Comparison of ENCODE assay signal across 16 mouse cellular contexts in the genomic region with DNA sequence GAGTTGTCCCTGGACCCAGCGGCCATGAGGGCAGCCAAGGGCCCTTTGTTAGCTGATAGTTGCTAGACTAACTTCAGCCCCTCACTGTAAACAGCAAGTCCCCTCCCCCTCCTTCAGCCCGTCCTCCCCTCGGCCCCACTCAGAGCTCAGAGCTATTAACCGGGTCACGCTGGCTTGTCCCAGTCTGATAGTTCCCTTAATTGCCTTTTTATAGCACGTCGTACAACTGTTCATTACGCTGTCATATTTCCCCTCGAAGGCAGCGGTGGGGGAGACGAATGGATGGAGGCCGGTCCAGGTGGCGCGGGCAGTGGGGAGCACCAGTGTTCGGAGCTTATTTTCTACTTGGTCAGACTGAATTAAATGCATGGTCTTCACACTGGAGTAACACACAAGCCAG. TPM values are rescaled to one million over a fixed set of nuclear protein-coding genes. Genes with fewer than 3 reads are reported as not detected.
DNase-seq lines count a peak whose midpoint lies in the region; ATAC-seq lines count a peak whose summit lies in the region.
"Had no signal": no experiment of that assay in that cellular context is flagged by ENCODE, and none has a peak within 500 bp of the region (broad histone marks: within the 10 kb centered on the region; RNA-seq: fewer than 3 reads in every experiment).

No protein-coding gene starts in this region.

- H3K36me3 ChIP-seq in midbrain, embryonic 12.5 days: no peaks in the 10 kb centered on the region
- H3K36me3 ChIP-seq: heart, embryonic 15.5 days had no signal

- peaks cover 42% of the 10 kb centered on the region for H3K27me3 ChIP-seq in midbrain, embryonic 12.5 days

- no peak overlapping the region for H3K4me3 ChIP-seq in midbrain, embryonic 12.5 days
- H3K4me3 ChIP-seq: heart, embryonic 15.5 days; myocyte had no signal

- 29% methylated on average over 15 of the region's 15 CpGs for WGBS in midbrain, embryonic 12.5 days

- no peak overlapping the region for H3K9ac ChIP-seq in midbrain, embryonic 12.5 days (replicated peaks)
- H3K9ac ChIP-seq: heart, embryonic 15.5 days; liver, embryonic 14.5 days had no signal

- H3K4me1 ChIP-seq in midbrain, embryonic 12.5 days: peaks cover 25% of the 10 kb centered on the region
- H3K4me1 ChIP-seq: heart, embryonic 15.5 days had no signal

- H3K4me2 ChIP-seq in midbrain, embryonic 12.5 days (replicated peaks): peak overlapping the region; percentile 15; the same call in 1 of the 2 replicates
- H3K4me2 ChIP-seq: heart, embryonic 15.5 days had no signal

- peak overlapping the region; percentile 52; the same call in 1 of the 2 replicates for H3K27ac ChIP-seq in midbrain, embryonic 12.5 days (replicated peaks)
- H3K27ac ChIP-seq: heart, embryonic 15.5 days; liver, embryonic 14.5 days; macrophage had no signal

- peak; percentile 41 for DNase-seq in embryo, embryonic 11 days
- no peak for DNase-seq in embryo, embryonic 10.5 days (ENCODE audit: low spot score)
- peak; percentile 80 for DNase-seq in retina, postnatal 1 day
- no peak for DNase-seq in retina, embryonic 14.5 days (ENCODE audit: low spot score)
- no peak for DNase-seq in layer of hippocampus, postnatal 10 days (ENCODE audit: low spot score in 2 of 2)
- DNase-seq in T-cell, adult 2 months (ENCODE audit: low spot score): no peak
- DNase-seq in layer of hippocampus, adult 18-20 months (ENCODE audit: low spot score in 2 of 2): no peak
- DNase-seq: adrenal gland, postnatal 10 days; gastrocnemius, postnatal 36 days; kidney, postnatal 36 days had no signal

- no peaks in the 10 kb centered on the region for H3K9me3 ChIP-seq in midbrain, embryonic 12.5 days
- H3K9me3 ChIP-seq: heart, embryonic 15.5 days had no signal

- ATAC-seq in midbrain, embryonic 12.5 days (ENCODE audit: low FRiP score, low read depth): 0 out of 2 replicates have a peak, but pooled peaks have one; percentile 25
- ATAC-seq: inflammation-experienced regulatory T-cells, adult 6 months had no signal

RNA-seq across cellular contexts. Expression of a gene that starts 7.9 kb away (rescaled TPM):
- 3.2 and 4.2 TPM in 2 replicates for polyA plus RNA-seq in midbrain, embryonic 12.5 days (2016; fragmentation: Nextera tagmentation; extraction: Ambion mirVana)
- 10 to 100 TPM; 60.0 to 68.6 TPM for total RNA-seq in layer of hippocampus, postnatal 10 days (2021)
- 10 to 100 TPM; 71.2 to 76.5 TPM for total RNA-seq in layer of hippocampus, adult 18-20 months (2021)
- total RNA-seq: adrenal gland, postnatal 10 days; gastrocnemius, postnatal 36 days had no signal
- polyA plus RNA-seq: heart, embryonic 15.5 days; inflammation-experienced regulatory T-cells, adult 6 months; myocyte had no signal

RNA-seq across cellular contexts. Expression of a gene that starts 22.0 kb away (rescaled TPM):
- polyA plus RNA-seq in midbrain, embryonic 12.5 days (2016; fragmentation: Nextera tagmentation; extraction: Ambion mirVana): 21.7 and 23.7 TPM in 2 replicates
- 10 to 100 TPM; 10.3 to 11.9 TPM for total RNA-seq in layer of hippocampus, postnatal 10 days (2021)
- total RNA-seq in layer of hippocampus, adult 18-20 months (2021): 10 to 100 TPM; 10.3 to 12.7 TPM

Comparison
In these comparisons a context has a peak if more than half of its experiments do, and no peak if none do; other contexts are left out.
1. DNase-seq: peak in embryo, embryonic 11 days (single experiment) and retina, postnatal 1 day (single experiment); none in embryo, embryonic 10.5 days (single experiment), retina, embryonic 14.5 days (single experiment), layer of hippocampus, postnatal 10 days (0 of 2), T-cell, adult 2 months (single experiment) and layer of hippocampus, adult 18-20 months (0 of 2).